In genomic region chr17:28774303-28774702, GRCm38 (mm10) we compare ENCODE assay signal across 8 mouse cellular contexts. TPM values are rescaled to one million over a fixed set of nuclear protein-coding genes. Genes with fewer than 3 reads are reported as not detected.
DNase-seq lines count a peak whose midpoint lies in the region; ATAC-seq and TF ChIP-seq lines count a peak whose summit lies in the region.
"Not testable (repeated sequence)": the region's sequence is repeated elsewhere in the genome, so short reads cannot be mapped to it uniquely, and the experiment has no call there.
"Had no signal": no experiment of that assay in that cellular context is flagged by ENCODE, and none has a peak within 500 bp of the region (broad histone marks: within the 10 kb centered on the region; RNA-seq: fewer than 3 reads in every experiment).

No protein-coding gene starts in this region.

- not testable (repeated sequence) for H3K9ac ChIP-seq in ES-Bruce4 (ENCODE audit: low read depth, poor library complexity, severe bottlenecking); hindbrain, postnatal 0 days (replicated peaks; ENCODE audit: low read length); kidney, postnatal 0 days (ENCODE audit: low read depth, low read length); liver, postnatal 0 days (replicated peaks)

- H3K4me2 ChIP-seq in hindbrain, postnatal 0 days (ENCODE audit: low read depth, low read length); kidney, postnatal 0 days (ENCODE audit: low read length); liver, postnatal 0 days (ENCODE audit: low read depth, low read length): not testable (repeated sequence)

- TF ChIP-seq CTCF in ES-Bruce4 (IDR thresholded peaks at IDR 0.05; ENCODE audit: low read depth, low read length) = peak; percentile 43
- TF ChIP-seq CTCF in hindbrain, postnatal 0 days (IDR thresholded peaks at IDR 0.05; ENCODE audit: low read depth) = 0 out of 2 replicates have a peak, but pooled peaks have one; percentile 17
- peak; percentile 36; the same call in 1 of the 2 replicates for TF ChIP-seq CTCF in kidney, postnatal 0 days (IDR thresholded peaks at IDR 0.05; ENCODE audit: low read depth)
- TF ChIP-seq CTCF in liver, postnatal 0 days (IDR thresholded peaks at IDR 0.05; ENCODE audit: low read depth) = peak; percentile 51

- TF ChIP-seq EP300 in ES-Bruce4 (IDR thresholded peaks at IDR 0.05; ENCODE audit: insufficient read depth, low read depth, low read length); liver, postnatal 0 days (IDR thresholded peaks at IDR 0.05; ENCODE audit: low read depth): not testable (repeated sequence)

- H3K9me3 ChIP-seq in ES-Bruce4 (replicated peaks; ENCODE audit: control insufficient read depth, insufficient read depth, low read length, poor library complexity, severe bottlenecking); hindbrain, postnatal 0 days (ENCODE audit: low read length); kidney, postnatal 0 days (replicated peaks; ENCODE audit: low read length); liver, postnatal 0 days (ENCODE audit: low read length): not testable (repeated sequence)

- 96% methylated on average over 9 of the region's 9 CpGs for WGBS in hindbrain, postnatal 0 days
- WGBS in kidney, postnatal 0 days = 99% methylated on average over 7 of the region's 9 CpGs
- WGBS in liver, postnatal 0 days (ENCODE audit: insufficient replicate concordance) = 86% methylated on average over 8 of the region's 9 CpGs

- not testable (repeated sequence) for H3K27me3 ChIP-seq in ES-Bruce4 (ENCODE audit: control insufficient read depth, insufficient read depth, low read length, poor library complexity, severe bottlenecking); kidney, postnatal 0 days (ENCODE audit: insufficient read depth, low read length); splenic B cell, adult 2 months (ENCODE audit: control insufficient read depth, insufficient read depth, low read length, poor library complexity, severe bottlenecking)
- peaks cover 10% of the 10 kb centered on the region for H3K27me3 ChIP-seq in hindbrain, postnatal 0 days (ENCODE audit: insufficient read depth, low read length)
- peaks cover 20% of the 10 kb centered on the region for H3K27me3 ChIP-seq in liver, postnatal 0 days (ENCODE audit: insufficient read depth, low read length)

- not testable (repeated sequence) for H3K27ac ChIP-seq in ES-Bruce4 (ENCODE audit: insufficient read depth, low read length); hindbrain, postnatal 0 days; kidney, postnatal 0 days; liver, postnatal 0 days (ENCODE audit: low read depth)

- not testable (repeated sequence) for H3K36me3 ChIP-seq in ES-Bruce4 (ENCODE audit: control insufficient read depth, insufficient read depth, low read length, poor library complexity, severe bottlenecking); hindbrain, postnatal 0 days (ENCODE audit: insufficient read depth, low read length); kidney, postnatal 0 days (ENCODE audit: insufficient read depth, low read length); liver, postnatal 0 days (replicated peaks; ENCODE audit: insufficient read depth, low read length); splenic B cell, adult 2 months (ENCODE audit: control insufficient read depth, insufficient read depth, low read length, poor library complexity, severe bottlenecking)

- ATAC-seq in hindbrain, postnatal 0 days; kidney, postnatal 0 days (replicated peaks; ENCODE audit: low FRiP score, low read depth); liver, postnatal 0 days: not testable (repeated sequence)

- not testable (repeated sequence) for H3K4me1 ChIP-seq in ES-Bruce4 (ENCODE audit: control insufficient read depth, insufficient read depth, low read length); hindbrain, postnatal 0 days (ENCODE audit: insufficient read depth, low read length); kidney, postnatal 0 days (replicated peaks; ENCODE audit: insufficient read depth, low read length)
- peaks cover 12% of the 10 kb centered on the region for H3K4me1 ChIP-seq in liver, postnatal 0 days (ENCODE audit: insufficient read depth)

- not testable (repeated sequence) for H3K4me3 ChIP-seq in ES-Bruce4 (ENCODE audit: low read depth, low read length); hindbrain, postnatal 0 days (ENCODE audit: low read length); kidney, postnatal 0 days (replicated peaks; ENCODE audit: low read depth, low read length); liver, postnatal 0 days (ENCODE audit: low read depth, low read length)

- TF ChIP-seq POLR2A in ES-Bruce4 (IDR thresholded peaks at IDR 0.05; ENCODE audit: insufficient read depth, low read length) = not testable (repeated sequence)

- DNase-seq in A20 (ENCODE audit: low read depth, low spot score) = peak; percentile 17
- DNase-seq in R1 (ENCODE audit: low read depth, low spot score) = peak; percentile 77
- not testable (repeated sequence) for DNase-seq in hindbrain, postnatal 0 days (ENCODE audit: low spot score); kidney, postnatal 0 days (ENCODE audit: low spot score); liver, postnatal 0 days
- DNase-seq in splenic B cell, adult 2 months (ENCODE audit: low read depth, low spot score) = peak; percentile 17

RNA-seq across cellular contexts. Expression of gene Mapk13, which starts 5.2 kb away (rescaled TPM):
- polyA plus RNA-seq in ES-Bruce4 (2011; ENCODE audit: insufficient read depth, insufficient read length, low read depth, missing spikeins) = 49.0 and 50.7 TPM in 2 replicates
- total RNA-seq in hindbrain, postnatal 0 days (2014; rRNA removed) = 0.37 TPM in 1 of 2 replicates, not detected in the other
- polyA plus RNA-seq in hindbrain, postnatal 0 days (2015; fragmentation: Nextera tagmentation; extraction: Ambion mirVana) = 1.7 and 1.9 TPM in 2 replicates
- polyA plus RNA-seq in kidney, postnatal 0 days (2015; fragmentation: Nextera tagmentation; extraction: Ambion mirVana) = 43.5 and 47.7 TPM in 2 replicates
- polyA plus RNA-seq in liver, postnatal 0 days (2015; fragmentation: Nextera tagmentation; extraction: Ambion mirVana) = 25.2 and 27.6 TPM in 2 replicates
- polyA plus RNA-seq: activated CD4-positive, CD25-positive, alpha-beta regulatory T cell, adult 4 months had no signal

RNA-seq across cellular contexts. Expression of gene Brpf3, which starts 26.6 kb away (rescaled TPM):
- 89.8 and 92.9 TPM in 2 replicates for polyA plus RNA-seq in ES-Bruce4 (2011; ENCODE audit: insufficient read depth, insufficient read length, low read depth, missing spikeins)
- total RNA-seq in hindbrain, postnatal 0 days (2014; rRNA removed) = 10.1 and 16.5 TPM in 2 replicates
- 4.5 and 4.7 TPM in 2 replicates for polyA plus RNA-seq in hindbrain, postnatal 0 days (2015; fragmentation: Nextera tagmentation; extraction: Ambion mirVana)
- 7.1 and 8.3 TPM in 2 replicates for polyA plus RNA-seq in kidney, postnatal 0 days (2015; fragmentation: Nextera tagmentation; extraction: Ambion mirVana)
- polyA plus RNA-seq in liver, postnatal 0 days (2015; fragmentation: Nextera tagmentation; extraction: Ambion mirVana) = 33.9 and 35.6 TPM in 2 replicates

RNA-seq across cellular contexts. Expression of gene AC170998.1, which starts 48.4 kb away (rescaled TPM):
- 8.5 and 8.8 TPM in 2 replicates for polyA plus RNA-seq in ES-Bruce4 (2011; ENCODE audit: insufficient read depth, insufficient read length, low read depth, missing spikeins)
- total RNA-seq in hindbrain, postnatal 0 days (2014; rRNA removed) = 2.3 and 4.3 TPM in 2 replicates
- 3.1 and 3.4 TPM in 2 replicates for polyA plus RNA-seq in hindbrain, postnatal 0 days (2015; fragmentation: Nextera tagmentation; extraction: Ambion mirVana)
- 0.66 and 0.71 TPM in 2 replicates for polyA plus RNA-seq in kidney, postnatal 0 days (2015; fragmentation: Nextera tagmentation; extraction: Ambion mirVana)
- polyA plus RNA-seq in liver, postnatal 0 days (2015; fragmentation: Nextera tagmentation; extraction: Ambion mirVana) = 0.80 and 1.1 TPM in 2 replicates
